Mouse (Mus musculus) small intestine, adult 2 months (tissue): ENCODE data around the gene Stbd1. TPM values are rescaled to one million over a fixed set of nuclear protein-coding genes. Genes with fewer than 3 reads are reported as not detected.

Source experiments
- H3K27ac ChIP-seq: fragments of 200-500 bp; 2 replicates; pipeline ENCODE4 v1.5.1; 2012; ENCODE audit warnings: low read depth, low read length, control low read depth, inconsistent platforms; ENCODE audit not compliant: insufficient read depth
- H3K27me3 ChIP-seq: fragments of 200-500 bp; 2 replicates; pipeline ENCODE4 v1.6.1; 2012; ENCODE audit warnings: mild to moderate bottlenecking, moderate library complexity, low read length, inconsistent platforms; ENCODE audit not compliant: control insufficient read depth, insufficient read depth
- H3K36me3 ChIP-seq: fragments of 200-500 bp; 2 replicates; pipeline ENCODE4 v1.6.1; 2012; ENCODE audit warnings: mild to moderate bottlenecking, low read length, control low read depth, inconsistent platforms; ENCODE audit not compliant: control insufficient read depth, insufficient read depth
- H3K4me1 ChIP-seq: fragments of 200-500 bp; 2 replicates; pipeline ENCODE4 v1.6.1; 2012; ENCODE audit warnings: low read length, inconsistent platforms, mixed read lengths; ENCODE audit not compliant: control insufficient read depth, insufficient read depth, insufficient read length
- H3K4me3 ChIP-seq: fragments of 200-500 bp; 2 replicates; pipeline ENCODE4 v1.5.1; 2012; ENCODE audit warnings: low read depth, mild to moderate bottlenecking, control low read depth, inconsistent platforms, low read length, moderate library complexity
- CTCF ChIP-seq: fragments of 200-500 bp; IDR thresholded peaks from 2 replicates; pipeline ENCODE4 v1.5.1; 2012; ENCODE audit warnings: low read depth, mild to moderate bottlenecking, control low read depth, inconsistent platforms, low read length, moderate library complexity, mixed read lengths; ENCODE audit not compliant: insufficient replicate concordance, insufficient read length; ENCODE audit errors: extremely low read depth
- POLR2A ChIP-seq: fragments of 200-500 bp; IDR thresholded peaks from 2 replicates; pipeline ENCODE4 v1.6.1; 2012; ENCODE audit warnings: low read depth, mild to moderate bottlenecking, control low read depth, inconsistent platforms, low read length, moderate library complexity
- WGBS: fragments of 180-500 bp; shearing (Covaris S2); methylation state at CpG from one replicate; pipeline ENCODE4 v1.1.7; 2018; 5-methylcytosine and 5-hydroxymethylcytosine counted together
- polyA plus RNA-seq: library from polyadenylated mRNA; depleted of rRNA; stranded (reverse); fragments of >200 nt; gene quantifications from 2 replicates; pipeline ENCODE4 v1.2.3, GENCODE M21; 2012

The Stbd1 gene
- polyA plus RNA-seq, 1 experiment = 1.0 TPM

DNA sequence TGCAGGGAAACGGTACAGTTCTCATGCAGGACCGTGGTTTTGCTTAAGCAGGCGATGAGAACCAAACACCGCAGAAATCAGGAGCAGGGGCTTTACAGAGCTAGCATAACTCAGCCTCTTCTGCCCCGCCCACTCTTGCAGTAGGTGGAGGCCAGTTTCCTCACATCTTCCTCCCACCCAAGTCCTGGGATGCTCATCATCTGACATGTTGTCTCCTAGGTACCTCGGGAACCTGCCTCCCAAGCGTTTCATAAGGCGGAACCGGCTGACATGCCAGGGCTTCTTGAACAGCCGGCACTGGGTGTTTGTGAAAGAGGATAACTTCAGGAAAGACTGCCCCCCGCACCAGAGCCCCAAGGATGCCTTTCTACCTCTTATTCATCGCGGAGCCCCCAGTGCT lies 40.8 kb upstream of the Stbd1 start:
- no peak overlapping the region for H3K27ac ChIP-seq
- no peaks in the 10 kb centered on the region for H3K36me3 ChIP-seq
- no peak for TF ChIP-seq CTCF
- no peak for TF ChIP-seq POLR2A
- H3K4me1 ChIP-seq = no peaks in the 10 kb centered on the region
- 90% methylated on average over 13 of the region's 13 CpGs for WGBS
- H3K27me3 ChIP-seq = no peaks in the 10 kb centered on the region
- H3K4me3 ChIP-seq = no peak overlapping the region

- Histone ChIP-seq H3K27ac (no peak overlapping the region), H3K27me3 (no peaks in the 10 kb centered on the region), H3K4me1 (peaks cover 3% of the 10 kb centered on the region; the same call in 1 of the 2 replicates), H3K36me3 (no peaks in the 10 kb centered on the region), H3K4me3 (no peak overlapping the region)
- no peak for TF ChIP-seq CTCF
- no peak for TF ChIP-seq POLR2A
- WGBS = 48% methylated on average over 4 of the region's 4 CpGs
Observed at GRCm38 (mm10) chr5:92571232-92571631, 31.6 kb upstream of the Stbd1 start.

DNA sequence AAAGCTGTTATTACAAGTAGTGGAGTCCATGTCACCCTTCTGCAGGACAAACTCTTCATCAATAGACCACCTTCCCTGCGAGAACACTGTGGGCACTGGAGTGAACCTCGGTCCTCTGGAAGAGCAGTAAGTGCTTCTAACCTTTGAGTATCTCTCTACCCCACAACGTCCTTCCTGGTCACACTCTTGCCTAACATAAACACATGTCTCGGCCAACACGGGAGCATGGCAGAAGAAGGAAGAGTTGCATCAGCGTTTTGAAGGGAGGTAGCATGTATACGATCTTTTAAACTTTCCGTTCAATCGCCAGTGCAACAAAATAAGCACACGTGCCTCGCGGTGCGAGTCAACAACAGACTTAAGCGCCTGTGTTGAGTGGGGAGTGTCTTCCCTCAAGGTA lies 23.3 kb upstream of the Stbd1 start:
- H3K27me3 ChIP-seq = no peaks in the 10 kb centered on the region
- WGBS = 73% methylated on average over 14 of the region's 14 CpGs

DNA sequence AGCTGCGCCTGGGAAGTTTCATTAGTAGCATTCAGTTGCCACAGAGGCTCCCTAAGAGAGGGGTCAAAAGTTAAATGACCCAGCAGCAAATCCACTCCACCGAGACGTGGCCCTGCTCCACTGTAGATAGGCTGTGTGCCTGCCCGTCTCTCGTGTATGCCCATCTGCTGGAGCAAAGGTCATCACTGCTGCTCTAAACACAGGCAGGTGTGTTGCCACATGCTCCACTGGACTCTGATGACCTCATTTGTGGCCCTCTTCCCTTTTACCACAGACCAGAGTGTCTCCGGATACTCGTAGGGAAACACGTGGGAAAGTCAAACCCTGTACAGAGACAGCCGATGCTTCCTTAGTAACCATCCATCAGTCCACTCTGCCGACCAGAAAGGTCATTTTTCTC lies 16.9 kb upstream of the Stbd1 start:
- 22% methylated on average over 10 of the region's 10 CpGs for WGBS
- no peaks in the 10 kb centered on the region for H3K27me3 ChIP-seq
- no peaks in the 10 kb centered on the region for H3K36me3 ChIP-seq
- no peak overlapping the region for H3K4me3 ChIP-seq
- no peak for TF ChIP-seq POLR2A
- no peak for TF ChIP-seq CTCF
- no peak overlapping the region for H3K27ac ChIP-seq
- H3K4me1 ChIP-seq = no peaks in the 10 kb centered on the region; the same call in 1 of the 2 replicates

More for the DNA sequence above, 23.3 kb upstream of the Stbd1 start:
- H3K4me1 ChIP-seq = no peaks in the 10 kb centered on the region
- TF ChIP-seq POLR2A (no peak), CTCF (no peak)
- no peak overlapping the region for H3K27ac ChIP-seq
- H3K36me3 ChIP-seq = no peaks in the 10 kb centered on the region
- H3K4me3 ChIP-seq = no peak overlapping the region

DNA sequence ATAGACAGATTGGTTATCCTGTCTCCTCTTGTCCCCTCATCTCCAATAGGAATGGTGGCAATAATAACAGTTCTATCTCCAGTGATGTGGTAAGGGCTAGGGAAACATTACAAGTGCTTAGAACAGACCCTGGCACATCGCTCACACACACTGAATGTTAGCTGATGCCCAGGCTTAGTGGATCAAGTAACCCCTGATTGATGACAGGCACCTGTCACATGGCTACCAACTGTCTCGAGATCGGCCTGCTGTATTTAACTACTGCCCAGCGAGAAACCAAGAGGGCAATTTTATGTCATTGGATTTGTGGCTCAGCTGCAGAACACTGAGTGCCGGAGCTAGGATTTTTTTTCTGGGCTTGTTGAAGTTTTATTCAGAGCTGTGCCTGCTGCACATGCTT lies 7.8 kb upstream of the Stbd1 start:
- no peaks in the 10 kb centered on the region for H3K36me3 ChIP-seq
- no peak overlapping the region for H3K4me3 ChIP-seq
- H3K27me3 ChIP-seq = no peaks in the 10 kb centered on the region
- no peaks in the 10 kb centered on the region for H3K4me1 ChIP-seq
- no peak for TF ChIP-seq CTCF
- no peak for TF ChIP-seq POLR2A
- no peak overlapping the region for H3K27ac ChIP-seq
- WGBS = 90% methylated on average over 5 of the region's 5 CpGs

DNA sequence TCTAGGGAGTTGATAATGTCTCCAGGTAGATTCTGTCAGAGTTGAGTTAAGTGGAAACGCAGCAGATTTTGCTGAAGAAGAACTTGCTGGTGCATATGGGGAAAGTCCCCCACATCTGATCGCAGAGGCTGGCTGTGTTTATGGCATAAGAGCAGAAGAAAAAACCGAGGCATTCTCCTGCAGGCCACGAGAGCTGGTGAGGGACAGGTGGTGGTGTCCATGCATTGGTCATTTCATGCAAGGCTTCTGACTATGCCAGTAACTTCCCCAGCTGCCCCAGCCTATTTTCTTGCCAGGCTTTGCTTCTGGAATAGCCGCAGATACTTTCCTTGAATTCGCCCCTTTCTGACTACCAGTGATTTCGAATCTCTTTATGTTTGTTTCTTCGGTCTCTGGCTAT lies 6.0 kb upstream of the Stbd1 start:
- 91% methylated on average over 8 of the region's 8 CpGs for WGBS
- Histone ChIP-seq H3K4me3 (no peak overlapping the region), H3K27ac (no peak overlapping the region), H3K36me3 (no peaks in the 10 kb centered on the region), H3K27me3 (no peaks in the 10 kb centered on the region), H3K4me1 (no peaks in the 10 kb centered on the region)
- TF ChIP-seq POLR2A (no peak), CTCF (no peak)

- Histone ChIP-seq H3K36me3 (no peaks in the 10 kb centered on the region), H3K4me1 (peaks cover 10% of the 10 kb centered on the region), H3K27ac (no peak overlapping the region), H3K27me3 (peaks cover 5% of the 10 kb centered on the region; the same call in 1 of the 2 replicates), H3K4me3 (no peak overlapping the region)
- WGBS = 43% methylated on average over 10 of the region's 10 CpGs
- TF ChIP-seq CTCF = no peak
- no peak for TF ChIP-seq POLR2A
Observed at GRCm38 (mm10) chr5:92599030-92599429, 3.8 kb upstream of the Stbd1 start.
